Mouse (Mus musculus) stomach, postnatal 0 days (tissue): ENCODE data around the gene Pik3ip1. TPM values are rescaled to one million over a fixed set of nuclear protein-coding genes. Genes with fewer than 3 reads are reported as not detected.
A peak's percentile ranks its signal among the peaks of the same experiment; 100 is the strongest.

Experiments
- ATAC-seq: fragments of 200-750 bp; cut with Nextera tagmentation; 2 replicates; pipeline ENCODE4 v1.8.0; 2017; ENCODE audit not compliant: low FRiP score, low TSS enrichment
- DNase-seq: peaks from one replicate; pipeline ENCODE4 v3.0.0-alpha.2; 2016; ENCODE audit warnings: low spot score
- H3K27ac ChIP-seq: fragments of 300-500 bp; sonication (generic); replicated peaks from 2 replicates; pipeline ENCODE4 v1.5.1; 2014; ENCODE audit warnings: mild to moderate bottlenecking, control low read depth
- H3K27me3 ChIP-seq: fragments of 300-500 bp; sonication (generic); 2 replicates; pipeline ENCODE4 v1.6.1; 2014; ENCODE audit warnings: low read length; ENCODE audit not compliant: control insufficient read depth, insufficient read depth
- H3K36me3 ChIP-seq: fragments of 300-500 bp; sonication (generic); 2 replicates; pipeline ENCODE4 v1.6.1; 2014; ENCODE audit warnings: low read length, mixed read lengths; ENCODE audit not compliant: control insufficient read depth, insufficient read depth
- H3K4me1 ChIP-seq: fragments of 300-500 bp; sonication (generic); replicated peaks from 2 replicates; pipeline ENCODE4 v1.6.1; 2014; ENCODE audit warnings: antibody characterized with exemption; ENCODE audit not compliant: control insufficient read depth, insufficient read depth
- H3K4me2 ChIP-seq: fragments of 300-500 bp; sonication (generic); replicated peaks from 2 replicates; pipeline ENCODE4 v1.6.1; 2014; ENCODE audit warnings: low read depth, mild to moderate bottlenecking, control low read depth, moderate library complexity
- H3K4me3 ChIP-seq: fragments of 300-500 bp; sonication (generic); 2 replicates; pipeline ENCODE4 v1.5.1; 2014; ENCODE audit warnings: low read depth, low read length, control low read depth
- H3K9ac ChIP-seq: fragments of 300-500 bp; sonication (generic); 2 replicates; pipeline ENCODE4 v1.6.1; 2014; ENCODE audit warnings: mild to moderate bottlenecking, low read length, control low read depth, mixed read lengths
- H3K9me3 ChIP-seq: fragments of 300-500 bp; sonication (generic); 2 replicates; pipeline ENCODE4 v1.6.1; 2016; ENCODE audit warnings: low read length; ENCODE audit not compliant: control insufficient read depth
- CTCF ChIP-seq: IDR thresholded peaks from 2 replicates; pipeline ENCODE4 v1.5.1; 2016; ENCODE audit warnings: antibody characterized with exemption, low read depth, mild to moderate bottlenecking, moderate library complexity
- EP300 ChIP-seq: optimal IDR thresholded peaks from 2 replicates; pipeline ENCODE3; 2016; ENCODE audit warnings: antibody characterized with exemption
- WGBS: fragments of 180-500 bp; shearing (Covaris S2); extraction: QIAGEN DNeasy Blood & Tissue Kit; methylation state at CpG from one replicate; pipeline ENCODE4 v1.1.7; 2014; 5-methylcytosine and 5-hydroxymethylcytosine counted together
- polyA plus RNA-seq: library from polyadenylated mRNA; unstranded; fragments of >200 nt; fragmentation: Nextera tagmentation; extraction: Ambion mirVana; gene quantifications from 2 replicates; pipeline ENCODE4 v1.2.1, GENCODE M21; 2015

Gene Pik3ip1
- polyA plus RNA-seq, 1 experiment from 2014 or later = 8.9 TPM

- WGBS = 56% methylated on average over 4 of the region's 4 CpGs
- H3K4me2 ChIP-seq = no peak overlapping the region
- H3K9ac ChIP-seq = no peak overlapping the region
- ATAC-seq (peak; percentile 83), DNase-seq (peak; percentile 86)
- H3K9me3 ChIP-seq = no peaks in the 10 kb centered on the region
- no peaks in the 10 kb centered on the region for H3K4me1 ChIP-seq
- no peaks in the 10 kb centered on the region; the same call in 1 of the 2 replicates for H3K36me3 ChIP-seq
- no peak overlapping the region for H3K4me3 ChIP-seq
- TF ChIP-seq EP300 (no peak), CTCF (no peak)
- H3K27me3 ChIP-seq = no peaks in the 10 kb centered on the region
- H3K27ac ChIP-seq = no peak overlapping the region
Measured at GRCm38 (mm10) chr11:3379427-3379826, 49.2 kb downstream of the Pik3ip1 start.

GRCm38 (mm10) chr11:3381148-3381814, 51.1 kb downstream of the Pik3ip1 start:
- H3K9ac ChIP-seq = no peak overlapping the region
- no peaks in the 10 kb centered on the region; the same call in 1 of the 2 replicates for H3K36me3 ChIP-seq
- H3K4me1 ChIP-seq = no peaks in the 10 kb centered on the region
- H3K4me2 ChIP-seq = no peak overlapping the region
- H3K27ac ChIP-seq = no peak overlapping the region
- ATAC-seq (0 out of 2 replicates have a peak, but pooled peaks have one; percentile 4), DNase-seq (no peak)
- TF ChIP-seq EP300 (no peak), CTCF (no peak)
- WGBS = 66% methylated on average over 6 of the region's 6 CpGs
- no peak overlapping the region for H3K4me3 ChIP-seq
- no peaks in the 10 kb centered on the region for H3K27me3 ChIP-seq
- no peaks in the 10 kb centered on the region for H3K9me3 ChIP-seq

GRCm38 (mm10) chr11:3382602-3383594, 52.7 kb downstream of the Pik3ip1 start:
- no peak for DNase-seq
- WGBS = 84% methylated on average over 5 of the region's 5 CpGs

GRCm38 (mm10) chr11:3386941-3387368, 56.8 kb downstream of the Pik3ip1 start:
- Histone ChIP-seq H3K9me3 (no peaks in the 10 kb centered on the region), H3K27me3 (no peaks in the 10 kb centered on the region), H3K27ac (no peak overlapping the region), H3K36me3 (no peaks in the 10 kb centered on the region; the same call in 1 of the 2 replicates), H3K4me2 (no peak overlapping the region), H3K4me3 (no peak overlapping the region), H3K9ac (no peak overlapping the region), H3K4me1 (no peaks in the 10 kb centered on the region)
- 15% methylated on average over 4 of the region's 4 CpGs for WGBS
- ATAC-seq (peak; percentile 86), DNase-seq (peak; percentile 94)
- TF ChIP-seq CTCF (peak; percentile 100), EP300 (no peak)

More at GRCm38 (mm10) chr11:3382602-3383594, 52.7 kb downstream of the Pik3ip1 start:
- H3K4me2 ChIP-seq = no peak overlapping the region
- TF ChIP-seq EP300 (no peak), CTCF (peak; percentile 46)
- no peaks in the 10 kb centered on the region; the same call in 1 of the 2 replicates for H3K36me3 ChIP-seq
- H3K9me3 ChIP-seq = no peaks in the 10 kb centered on the region
- no peaks in the 10 kb centered on the region for H3K4me1 ChIP-seq
- no peak overlapping the region for H3K9ac ChIP-seq
- H3K27me3 ChIP-seq = no peaks in the 10 kb centered on the region
- H3K27ac ChIP-seq = no peak overlapping the region
- H3K4me3 ChIP-seq = no peak overlapping the region
- ATAC-seq = no peak

GRCm38 (mm10) chr11:3387482-3388196, 57.4 kb downstream of the Pik3ip1 start:
- ATAC-seq (peak; percentile 73), DNase-seq (peak; percentile 53)
- Histone ChIP-seq H3K4me2 (no peak overlapping the region), H3K9me3 (no peaks in the 10 kb centered on the region), H3K9ac (no peak overlapping the region), H3K36me3 (no peaks in the 10 kb centered on the region; the same call in 1 of the 2 replicates), H3K27me3 (no peaks in the 10 kb centered on the region), H3K27ac (no peak overlapping the region), H3K4me3 (no peak overlapping the region), H3K4me1 (no peaks in the 10 kb centered on the region)
- TF ChIP-seq CTCF = peak; percentile 37
- no peak for TF ChIP-seq EP300
- 62% methylated on average over 6 of the region's 6 CpGs for WGBS
